26 mouse cellular contexts compared by ENCODE assay signal in the genomic region with DNA sequence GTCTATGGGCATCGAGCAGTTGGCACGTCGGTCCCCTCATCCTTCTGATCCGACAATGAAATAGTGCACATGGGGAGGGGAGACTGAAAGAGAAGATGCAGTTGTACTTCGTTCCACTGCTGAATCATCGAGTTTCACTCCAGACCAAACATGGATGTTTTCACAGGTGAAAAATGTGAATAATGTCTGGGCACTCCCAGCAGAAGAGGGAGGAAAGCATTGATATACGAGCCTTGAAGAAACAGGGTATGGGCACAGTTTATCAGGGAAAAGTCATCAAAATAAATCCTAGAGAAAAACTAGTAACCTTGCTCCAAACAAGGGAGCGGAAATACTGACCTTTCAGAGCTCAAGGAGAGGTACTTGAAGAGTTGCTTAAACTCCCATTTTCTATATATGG.
DNase-seq lines count a peak whose midpoint lies in the region; ATAC-seq and TF ChIP-seq lines count a peak whose summit lies in the region.
"Had no signal": no experiment of that assay in that cellular context is flagged by ENCODE, and none has a peak within 500 bp of the region (broad histone marks: within the 10 kb centered on the region; RNA-seq: fewer than 3 reads in every experiment).

No protein-coding gene starts in this region.

- 0 out of 2 replicates have a peak overlapping the region, but pooled peaks have one; percentile 43 for H3K27ac ChIP-seq in kidney, embryonic 15.5 days
- H3K27ac ChIP-seq in lung, postnatal 0 days (ENCODE audit: low read length): no peak overlapping the region
- H3K27ac ChIP-seq in ES-Bruce4 (ENCODE audit: insufficient read depth, low read length): peak overlapping the region; percentile 100
- no peak overlapping the region for H3K27ac ChIP-seq in embryonic facial prominence, embryonic 14.5 days (replicated peaks; ENCODE audit: low read depth, low read length)
- H3K27ac ChIP-seq: forebrain, embryonic 12.5 days; forebrain, embryonic 15.5 days; heart, adult 2 months; heart, embryonic 10.5 days; hindbrain, embryonic 12.5 days; hindbrain, embryonic 15.5 days had no signal

- ATAC-seq in kidney, embryonic 15.5 days (replicated peaks; ENCODE audit: low FRiP score): peak; percentile 59
- ATAC-seq in lung, postnatal 0 days: no peak
- ATAC-seq in embryonic facial prominence, embryonic 14.5 days (ENCODE audit: low read depth): no peak
- ATAC-seq: CD4-positive, CD25-positive, alpha-beta regulatory T cell, adult 4 months; forebrain, embryonic 15.5 days had no signal

- no peak overlapping the region for H3K4me2 ChIP-seq in kidney, embryonic 15.5 days
- H3K4me2 ChIP-seq in lung, postnatal 0 days (replicated peaks; ENCODE audit: low read depth, low read length): no peak overlapping the region
- no peak overlapping the region for H3K4me2 ChIP-seq in embryonic facial prominence, embryonic 14.5 days (ENCODE audit: low read depth, low read length)
- H3K4me2 ChIP-seq: forebrain, embryonic 12.5 days; forebrain, embryonic 15.5 days; heart, embryonic 13.5 days; hindbrain, embryonic 12.5 days; hindbrain, embryonic 15.5 days had no signal

- DNase-seq in kidney, adult 11 months: no peak
- peak; percentile 36 for DNase-seq in lung, postnatal 0 days (ENCODE audit: low spot score)
- no peak for DNase-seq in lung, postnatal 4 days
- DNase-seq in embryonic facial prominence, embryonic 14.5 days (ENCODE audit: low spot score): peak; percentile 12
- no peak for DNase-seq in frontal cortex, postnatal 14 days (ENCODE audit: low spot score in 2 of 2)
- DNase-seq in right cerebral cortex, postnatal 25 days: no peak
- DNase-seq: adrenal gland, adult 2 months; adrenal gland, postnatal 14 days; cerebellum, adult 11 months; cerebellum, adult 2 months; cerebellum, adult 9-11 months; cerebellum, postnatal 25 days; gastrocnemius, postnatal 10 days; gastrocnemius, postnatal 36 days; heart, adult 2 months; heart, postnatal 14 days had no signal

- no peaks in the 10 kb centered on the region for H3K36me3 ChIP-seq in kidney, embryonic 15.5 days
- H3K36me3 ChIP-seq in lung, postnatal 0 days (ENCODE audit: insufficient read depth, low read length): no peaks in the 10 kb centered on the region
- H3K36me3 ChIP-seq in ES-Bruce4 (ENCODE audit: control insufficient read depth, insufficient read depth, low read length, poor library complexity, severe bottlenecking): peaks cover 2% of the 10 kb centered on the region; the same call in 1 of the 2 replicates
- no peaks in the 10 kb centered on the region for H3K36me3 ChIP-seq in embryonic facial prominence, embryonic 14.5 days (ENCODE audit: control insufficient read depth, insufficient read depth, low read length)
- H3K36me3 ChIP-seq: forebrain, embryonic 12.5 days; forebrain, embryonic 15.5 days; heart, embryonic 10.5 days; heart, embryonic 13.5 days; hindbrain, embryonic 12.5 days; hindbrain, embryonic 15.5 days had no signal

- TF ChIP-seq CTCF in lung, postnatal 0 days (IDR thresholded peaks at IDR 0.05): no peak
- TF ChIP-seq CTCF in ES-Bruce4 (IDR thresholded peaks at IDR 0.05; ENCODE audit: low read depth, low read length): no peak

- H3K9ac ChIP-seq in kidney, embryonic 15.5 days: no peak overlapping the region
- H3K9ac ChIP-seq in lung, postnatal 0 days (replicated peaks; ENCODE audit: low read depth): no peak overlapping the region
- H3K9ac ChIP-seq in ES-Bruce4 (ENCODE audit: low read depth, poor library complexity, severe bottlenecking): peak overlapping the region; percentile 73
- no peak overlapping the region for H3K9ac ChIP-seq in embryonic facial prominence, embryonic 14.5 days (ENCODE audit: low read depth, low read length)
- H3K9ac ChIP-seq: forebrain, embryonic 12.5 days; forebrain, embryonic 15.5 days; heart, embryonic 13.5 days; hindbrain, embryonic 12.5 days; hindbrain, embryonic 15.5 days had no signal

- no peak for TF ChIP-seq EP300 in lung, postnatal 0 days (IDR thresholded peaks at IDR 0.05)
- TF ChIP-seq EP300 in ES-Bruce4 (IDR thresholded peaks at IDR 0.05; ENCODE audit: insufficient read depth, low read depth, low read length): no peak

- no peak overlapping the region for H3K4me3 ChIP-seq in kidney, embryonic 15.5 days (replicated peaks)
- no peak overlapping the region for H3K4me3 ChIP-seq in lung, postnatal 0 days (ENCODE audit: low read depth, low read length)
- no peak overlapping the region for H3K4me3 ChIP-seq in ES-Bruce4 (ENCODE audit: low read depth, low read length)
- H3K4me3 ChIP-seq in embryonic facial prominence, embryonic 14.5 days (ENCODE audit: low read depth, low read length): no peak overlapping the region
- H3K4me3 ChIP-seq: erythroblast, embryonic 14.5 days; forebrain, embryonic 12.5 days; forebrain, embryonic 15.5 days; heart, adult 2 months; heart, embryonic 10.5 days; heart, embryonic 13.5 days; hindbrain, embryonic 12.5 days; hindbrain, embryonic 15.5 days had no signal

- peaks cover 29% of the 10 kb centered on the region for H3K4me1 ChIP-seq in kidney, embryonic 15.5 days
- H3K4me1 ChIP-seq in lung, postnatal 0 days (ENCODE audit: insufficient read depth, low read depth, low read length): peaks cover 7% of the 10 kb centered on the region; the same call in 1 of the 2 replicates
- peaks cover 19% of the 10 kb centered on the region for H3K4me1 ChIP-seq in ES-Bruce4 (ENCODE audit: control insufficient read depth, insufficient read depth, low read length)
- H3K4me1 ChIP-seq in embryonic facial prominence, embryonic 14.5 days (ENCODE audit: control insufficient read depth, insufficient read depth, low read length): peaks cover 13% of the 10 kb centered on the region
- H3K4me1 ChIP-seq: hindbrain, embryonic 12.5 days had no signal

- no peaks in the 10 kb centered on the region for H3K9me3 ChIP-seq in kidney, embryonic 15.5 days (replicated peaks)
- H3K9me3 ChIP-seq in lung, postnatal 0 days (ENCODE audit: low read length): no peaks in the 10 kb centered on the region
- no peaks in the 10 kb centered on the region for H3K9me3 ChIP-seq in ES-Bruce4 (replicated peaks; ENCODE audit: control insufficient read depth, insufficient read depth, low read length, poor library complexity, severe bottlenecking)
- H3K9me3 ChIP-seq in embryonic facial prominence, embryonic 14.5 days (ENCODE audit: control insufficient read depth, low read length): no peaks in the 10 kb centered on the region
- H3K9me3 ChIP-seq: forebrain, embryonic 12.5 days; forebrain, embryonic 15.5 days; heart, embryonic 10.5 days; heart, embryonic 13.5 days; hindbrain, embryonic 12.5 days; hindbrain, embryonic 15.5 days had no signal

- TF ChIP-seq POLR2A in ES-Bruce4 (IDR thresholded peaks at IDR 0.05; ENCODE audit: insufficient read depth, low read length): no peak

- no peaks in the 10 kb centered on the region for H3K27me3 ChIP-seq in kidney, embryonic 15.5 days
- H3K27me3 ChIP-seq in lung, postnatal 0 days (replicated peaks; ENCODE audit: insufficient read depth, low read length): no peaks in the 10 kb centered on the region
- H3K27me3 ChIP-seq in ES-Bruce4 (ENCODE audit: control insufficient read depth, insufficient read depth, low read length, poor library complexity, severe bottlenecking): no peaks in the 10 kb centered on the region
- no peaks in the 10 kb centered on the region for H3K27me3 ChIP-seq in embryonic facial prominence, embryonic 14.5 days (replicated peaks; ENCODE audit: control insufficient read depth, insufficient read depth, low read length)
- H3K27me3 ChIP-seq: forebrain, embryonic 12.5 days; forebrain, embryonic 15.5 days; heart, embryonic 13.5 days; hindbrain, embryonic 12.5 days; hindbrain, embryonic 15.5 days had no signal

- WGBS in kidney, embryonic 15.5 days: 23% methylated on average over 8 of the region's 8 CpGs
- WGBS in lung, postnatal 0 days: 50% methylated on average over 8 of the region's 8 CpGs
- WGBS in embryonic facial prominence, embryonic 14.5 days: 73% methylated on average over 8 of the region's 8 CpGs

Comparison
In these comparisons a context has a peak if more than half of its experiments do, and no peak if none do; other contexts are left out.
1. DNase-seq: peak in lung, postnatal 0 days (single experiment) and embryonic facial prominence, embryonic 14.5 days (single experiment); none in kidney, adult 11 months (single experiment), lung, postnatal 4 days (0 of 2), frontal cortex, postnatal 14 days (0 of 2) and right cerebral cortex, postnatal 25 days (single experiment).
2. H3K27ac ChIP-seq: peak in kidney, embryonic 15.5 days (single experiment) and ES-Bruce4 (single experiment); none in lung, postnatal 0 days (single experiment) and embryonic facial prominence, embryonic 14.5 days (single experiment).